26 mouse cellular contexts compared by ENCODE assay signal in genomic region chr4:119807359-119807758, GRCm38 (mm10).
DNase-seq lines count a peak whose midpoint lies in the region; ATAC-seq and TF ChIP-seq lines count a peak whose summit lies in the region.
"Had no signal": no experiment of that assay in that cellular context is flagged by ENCODE, and none has a peak within 500 bp of the region (broad histone marks: within the 10 kb centered on the region; RNA-seq: fewer than 3 reads in every experiment).

No protein-coding gene starts in this region.

- peak; percentile 37 for DNase-seq in midbrain, embryonic 11.5 days (ENCODE audit: low spot score, missing footprints)
- DNase-seq in midbrain, embryonic 14.5 days = no peak
- no peak for DNase-seq in adrenal gland, postnatal 10 days
- DNase-seq in cerebellum, postnatal 36 days = no peak
- DNase-seq in midbrain, embryonic 10.5 days (ENCODE audit: low spot score) = no peak
- DNase-seq in stomach, postnatal 0 days (ENCODE audit: low spot score) = no peak
- DNase-seq: adrenal gland, postnatal 14 days; cerebellum, adult 11-12 months; cerebellum, adult 9-11 months; gastrocnemius, postnatal 25 days; heart, adult 2 months; kidney, postnatal 14 days; layer of hippocampus, adult 9-11 months; liver; lung, embryonic 14.5 days had no signal

- no peaks in the 10 kb centered on the region for H3K9me3 ChIP-seq in midbrain, embryonic 11.5 days (ENCODE audit: control insufficient read depth, low read length)
- H3K9me3 ChIP-seq in midbrain, embryonic 14.5 days (ENCODE audit: control insufficient read depth, low read length) = no peaks in the 10 kb centered on the region
- no peaks in the 10 kb centered on the region for H3K9me3 ChIP-seq in midbrain, embryonic 10.5 days (replicated peaks)
- no peaks in the 10 kb centered on the region for H3K9me3 ChIP-seq in stomach, postnatal 0 days (ENCODE audit: control insufficient read depth, low read length)
- H3K9me3 ChIP-seq: embryonic facial prominence, embryonic 10.5 days; embryonic facial prominence, embryonic 15.5 days; forebrain, embryonic 13.5 days; G1E; heart, embryonic 12.5 days; midbrain, embryonic 12.5 days; neural tube, embryonic 13.5 days had no signal

- no peak overlapping the region for H3K4me3 ChIP-seq in midbrain, embryonic 11.5 days (ENCODE audit: low read depth, low read length)
- no peak overlapping the region for H3K4me3 ChIP-seq in midbrain, embryonic 14.5 days (replicated peaks; ENCODE audit: low read depth, low read length)
- no peak overlapping the region for H3K4me3 ChIP-seq in macrophage (ENCODE audit: inconsistent target)
- H3K4me3 ChIP-seq in midbrain, embryonic 10.5 days = no peak overlapping the region
- H3K4me3 ChIP-seq in stomach, postnatal 0 days (ENCODE audit: low read depth, low read length) = no peak overlapping the region
- H3K4me3 ChIP-seq: embryonic facial prominence, embryonic 10.5 days; embryonic facial prominence, embryonic 15.5 days; forebrain, embryonic 13.5 days; heart, adult 2 months; heart, embryonic 12.5 days; midbrain, embryonic 12.5 days; neural tube, embryonic 13.5 days had no signal

- no peak for ATAC-seq in midbrain, embryonic 11.5 days (ENCODE audit: low FRiP score)
- no peak for ATAC-seq in midbrain, embryonic 14.5 days (ENCODE audit: low FRiP score, low TSS enrichment)
- ATAC-seq in common myeloid progenitor, adult 5-6 weeks (replicated peaks; ENCODE audit: low read depth, poor library complexity, severe bottlenecking) = peak; percentile 88
- no peak for ATAC-seq in stomach, postnatal 0 days (ENCODE audit: low FRiP score, low TSS enrichment)
- ATAC-seq: forebrain, embryonic 13.5 days; hindbrain, embryonic 16.5 days had no signal

- no peak overlapping the region for H3K9ac ChIP-seq in midbrain, embryonic 11.5 days (ENCODE audit: low read length)
- no peak overlapping the region for H3K9ac ChIP-seq in midbrain, embryonic 14.5 days (replicated peaks; ENCODE audit: low read length)
- no peak overlapping the region for H3K9ac ChIP-seq in stomach, postnatal 0 days (ENCODE audit: low read length)
- H3K9ac ChIP-seq: embryonic facial prominence, embryonic 15.5 days; forebrain, embryonic 13.5 days; heart, embryonic 12.5 days; liver, embryonic 14.5 days; lung, embryonic 14.5 days; midbrain, embryonic 12.5 days; neural tube, embryonic 13.5 days had no signal

- H3K4me2 ChIP-seq in midbrain, embryonic 11.5 days = no peak overlapping the region
- no peak overlapping the region for H3K4me2 ChIP-seq in midbrain, embryonic 14.5 days (ENCODE audit: low read length)
- H3K4me2 ChIP-seq in stomach, postnatal 0 days (replicated peaks; ENCODE audit: low read depth) = no peak overlapping the region
- H3K4me2 ChIP-seq: embryonic facial prominence, embryonic 15.5 days; forebrain, embryonic 13.5 days; heart, embryonic 12.5 days; lung, embryonic 14.5 days; midbrain, embryonic 12.5 days; neural tube, embryonic 13.5 days had no signal

- 72% methylated on average over 2 of the region's 2 CpGs for WGBS in midbrain, embryonic 11.5 days
- 63% methylated on average over 2 of the region's 2 CpGs for WGBS in midbrain, embryonic 14.5 days
- WGBS in macrophage (ENCODE audit: missing documents) = 6% methylated on average over 2 of the region's 2 CpGs
- 73% methylated on average over 2 of the region's 2 CpGs for WGBS in midbrain, embryonic 10.5 days
- 45% methylated on average over 2 of the region's 2 CpGs for whole genome bisulfite sequencing in stomach, postnatal 0 days

- H3K79me2 ChIP-seq in macrophage (ENCODE audit: inconsistent target) = no peaks in the 10 kb centered on the region

- no peaks in the 10 kb centered on the region for H3K4me1 ChIP-seq in midbrain, embryonic 11.5 days (ENCODE audit: control insufficient read depth, insufficient read depth, low read length)
- no peaks in the 10 kb centered on the region for H3K4me1 ChIP-seq in midbrain, embryonic 14.5 days (ENCODE audit: control insufficient read depth, insufficient read depth, low read length)
- no peaks in the 10 kb centered on the region for H3K4me1 ChIP-seq in midbrain, embryonic 10.5 days
- H3K4me1 ChIP-seq in stomach, postnatal 0 days (replicated peaks; ENCODE audit: control insufficient read depth, insufficient read depth) = no peaks in the 10 kb centered on the region
- H3K4me1 ChIP-seq: embryonic facial prominence, embryonic 10.5 days; embryonic facial prominence, embryonic 15.5 days; forebrain, embryonic 13.5 days; heart, embryonic 12.5 days; midbrain, embryonic 12.5 days; neural tube, embryonic 13.5 days had no signal

- no peak for TF ChIP-seq CTCF in stomach, postnatal 0 days (IDR thresholded peaks at IDR 0.05; ENCODE audit: low read depth)

- no peak overlapping the region for H3K27ac ChIP-seq in midbrain, embryonic 11.5 days (ENCODE audit: low read depth, low read length)
- no peak overlapping the region for H3K27ac ChIP-seq in midbrain, embryonic 14.5 days (replicated peaks; ENCODE audit: low read depth, low read length)
- 0 out of 2 replicates have a peak overlapping the region, but pooled peaks have one; percentile 5 for H3K27ac ChIP-seq in macrophage
- H3K27ac ChIP-seq in midbrain, embryonic 10.5 days (replicated peaks) = no peak overlapping the region
- no peak overlapping the region for H3K27ac ChIP-seq in stomach, postnatal 0 days (replicated peaks)
- H3K27ac ChIP-seq: embryonic facial prominence, embryonic 10.5 days; embryonic facial prominence, embryonic 15.5 days; forebrain, embryonic 13.5 days; heart, adult 2 months; liver, embryonic 14.5 days; midbrain, embryonic 12.5 days; neural tube, embryonic 13.5 days had no signal

- no peaks in the 10 kb centered on the region for H3K27me3 ChIP-seq in midbrain, embryonic 11.5 days (ENCODE audit: control insufficient read depth, insufficient read depth, low read length)
- no peaks in the 10 kb centered on the region for H3K27me3 ChIP-seq in midbrain, embryonic 14.5 days (ENCODE audit: control insufficient read depth, insufficient read depth, low read length)
- H3K27me3 ChIP-seq in midbrain, embryonic 10.5 days (ENCODE audit: low read depth, poor library complexity, severe bottlenecking) = peaks cover 20% of the 10 kb centered on the region
- no peaks in the 10 kb centered on the region for H3K27me3 ChIP-seq in stomach, postnatal 0 days (ENCODE audit: control insufficient read depth, insufficient read depth, low read length)
- H3K27me3 ChIP-seq: forebrain, embryonic 13.5 days; heart, embryonic 12.5 days had no signal

- H3K36me3 ChIP-seq in midbrain, embryonic 11.5 days (ENCODE audit: control insufficient read depth, insufficient read depth, low read length) = no peaks in the 10 kb centered on the region
- no peaks in the 10 kb centered on the region for H3K36me3 ChIP-seq in midbrain, embryonic 14.5 days (ENCODE audit: control insufficient read depth, insufficient read depth, low read length)
- no peaks in the 10 kb centered on the region for H3K36me3 ChIP-seq in macrophage (ENCODE audit: inconsistent target)
- H3K36me3 ChIP-seq in midbrain, embryonic 10.5 days = no peaks in the 10 kb centered on the region
- no peaks in the 10 kb centered on the region for H3K36me3 ChIP-seq in stomach, postnatal 0 days (ENCODE audit: control insufficient read depth, insufficient read depth, low read length)
- H3K36me3 ChIP-seq: embryonic facial prominence, embryonic 10.5 days; embryonic facial prominence, embryonic 15.5 days; G1E; heart, embryonic 12.5 days; midbrain, embryonic 12.5 days; neural tube, embryonic 13.5 days had no signal

- TF ChIP-seq EP300 in stomach, postnatal 0 days (optimal IDR thresholded peaks at IDR 0.05) = no peak
